Mouse (Mus musculus) ES-Bruce4 (cell line): Measurements from ENCODE around the gene Stk24. TPM values are rescaled to one million over a fixed set of nuclear protein-coding genes. Genes with fewer than 3 reads are reported as not detected.

ENCODE experiments used
- H3K27ac ChIP-seq: 2 replicates; pipeline ENCODE4 v1.5.1; 2012; ENCODE audit warnings: low read length, inconsistent platforms; ENCODE audit not compliant: insufficient read depth
- H3K27me3 ChIP-seq: 2 replicates; pipeline ENCODE4 v1.6.1; 2012; ENCODE audit warnings: mild to moderate bottlenecking, low read length, inconsistent platforms; ENCODE audit not compliant: control insufficient read depth, poor library complexity, insufficient read depth, severe bottlenecking
- H3K36me3 ChIP-seq: 2 replicates; pipeline ENCODE4 v1.6.1; 2012; ENCODE audit warnings: inconsistent platforms, mild to moderate bottlenecking, low read length, moderate library complexity; ENCODE audit not compliant: control insufficient read depth, poor library complexity, insufficient read depth, severe bottlenecking
- H3K4me1 ChIP-seq: one replicate; pipeline ENCODE4 v1.8.1; 2011; ENCODE audit warnings: low read length; ENCODE audit not compliant: control insufficient read depth, insufficient read depth
- H3K4me3 ChIP-seq: 2 replicates; pipeline ENCODE4 v1.5.1; 2011; ENCODE audit warnings: low read depth, mild to moderate bottlenecking, low read length
- H3K9ac ChIP-seq: 2 replicates; pipeline ENCODE4 v1.6.1; 2012; ENCODE audit warnings: low read depth, mild to moderate bottlenecking, inconsistent platforms; ENCODE audit not compliant: poor library complexity, severe bottlenecking
- H3K9me3 ChIP-seq: replicated peaks from 2 replicates; pipeline ENCODE4 v1.6.1; 2012; ENCODE audit warnings: mild to moderate bottlenecking, low read length, inconsistent platforms; ENCODE audit not compliant: control insufficient read depth, poor library complexity, insufficient read depth, severe bottlenecking
- CTCF ChIP-seq: IDR thresholded peaks from one replicate; pipeline ENCODE4 v1.8.1; 2011; ENCODE audit warnings: low read depth, low read length
- EP300 ChIP-seq: IDR thresholded peaks from 2 replicates; pipeline ENCODE4 v1.6.1; 2011; ENCODE audit warnings: low read depth, low read length; ENCODE audit not compliant: insufficient read depth
- POLR2A ChIP-seq: IDR thresholded peaks from one replicate; pipeline ENCODE4 v1.8.1; 2011; ENCODE audit warnings: low read length; ENCODE audit not compliant: insufficient read depth
- polyA plus RNA-seq: library from polyadenylated mRNA; stranded (reverse); fragments of >200 nt; gene quantifications from 2 replicates; pipeline ENCODE4 v1.2.4, GENCODE M21; 2011; ENCODE audit warnings: low read depth; ENCODE audit not compliant: missing spikeins, insufficient read depth, insufficient read length

Stk24 gene
- 95.4 and 135 TPM in 2 replicates for polyA plus RNA-seq

- TF ChIP-seq POLR2A (no peak), EP300 (no peak), CTCF (no peak)
- Histone ChIP-seq H3K36me3 (no peaks in the 10 kb centered on the region), H3K27me3 (no peaks in the 10 kb centered on the region), H3K4me3 (peak within 1 kb of the TSS; percentile 87), H3K27ac (peak within 1 kb of the TSS; percentile 72), H3K9me3 (no peaks in the 10 kb centered on the region), H3K9ac (peak within 1 kb of the TSS; percentile 88), H3K4me1 (no peaks in the 10 kb centered on the region)
Measured at GRCm38 (mm10) chr14:121379827-121380145, at the start of gene Stk24. Stk24 (minus strand) TSS chr14:121380011.

- Histone ChIP-seq H3K36me3 (no peaks in the 10 kb centered on the region), H3K4me3 (no peak overlapping the region)
Measured at GRCm38 (mm10) chr14:121428148-121428547, 48.3 kb upstream of the Stk24 start.

GRCm38 (mm10) chr14:121426743-121427142 lies 46.9 kb upstream of the Stk24 start:
- H3K4me1 ChIP-seq = peaks cover 2% of the 10 kb centered on the region
- no peaks in the 10 kb centered on the region for H3K9me3 ChIP-seq
- H3K27ac ChIP-seq = no peak overlapping the region
- no peak overlapping the region for H3K4me3 ChIP-seq
- no peaks in the 10 kb centered on the region for H3K27me3 ChIP-seq
- TF ChIP-seq CTCF (peak; percentile 36), EP300 (no peak)
- H3K9ac ChIP-seq = no peak overlapping the region
- H3K36me3 ChIP-seq = no peaks in the 10 kb centered on the region

More at GRCm38 (mm10) chr14:121428148-121428547, 48.3 kb upstream of the Stk24 start:
- Histone ChIP-seq H3K9ac (no peak overlapping the region), H3K4me1 (peaks cover 2% of the 10 kb centered on the region), H3K27me3 (no peaks in the 10 kb centered on the region), H3K9me3 (no peaks in the 10 kb centered on the region), H3K27ac (no peak overlapping the region)
- no peak for TF ChIP-seq EP300
- TF ChIP-seq POLR2A = no peak
- TF ChIP-seq CTCF = no peak

- no peaks in the 10 kb centered on the region for H3K9me3 ChIP-seq
- H3K4me3 ChIP-seq = no peak overlapping the region
- no peak overlapping the region for H3K9ac ChIP-seq
- H3K27ac ChIP-seq = no peak overlapping the region
- peaks cover 2% of the 10 kb centered on the region for H3K4me1 ChIP-seq
- H3K27me3 ChIP-seq = no peaks in the 10 kb centered on the region
- no peak for TF ChIP-seq CTCF
- no peak for TF ChIP-seq POLR2A
- no peak for TF ChIP-seq EP300
- no peaks in the 10 kb centered on the region for H3K36me3 ChIP-seq
Measured at GRCm38 (mm10) chr14:121425004-121425793, 45.4 kb upstream of the Stk24 start.

GRCm38 (mm10) chr14:121423341-121423751 lies 43.5 kb upstream of the Stk24 start:
- no peak for TF ChIP-seq EP300
- no peak for TF ChIP-seq POLR2A
- TF ChIP-seq CTCF = no peak
- H3K9ac ChIP-seq = no peak overlapping the region
- peaks cover 2% of the 10 kb centered on the region for H3K4me1 ChIP-seq
- no peaks in the 10 kb centered on the region for H3K27me3 ChIP-seq
- no peak overlapping the region for H3K4me3 ChIP-seq
- H3K9me3 ChIP-seq = no peaks in the 10 kb centered on the region
- no peak overlapping the region for H3K27ac ChIP-seq
- no peaks in the 10 kb centered on the region for H3K36me3 ChIP-seq

GRCm38 (mm10) chr14:121422664-121423340 lies 43.0 kb upstream of the Stk24 start:
- TF ChIP-seq CTCF = no peak
- no peak for TF ChIP-seq POLR2A
- no peak for TF ChIP-seq EP300
- H3K27ac ChIP-seq = no peak overlapping the region

More at GRCm38 (mm10) chr14:121422664-121423340, 43.0 kb upstream of the Stk24 start:
- Histone ChIP-seq H3K27me3 (no peaks in the 10 kb centered on the region), H3K4me1 (peaks cover 2% of the 10 kb centered on the region), H3K9ac (no peak overlapping the region), H3K9me3 (no peaks in the 10 kb centered on the region), H3K4me3 (no peak overlapping the region), H3K36me3 (no peaks in the 10 kb centered on the region)
